Comparison of ENCODE assay signal across 21 mouse cellular contexts in genomic region chr7:88536743-88537142, GRCm38 (mm10).
"Had no signal": no experiment of that assay in that cellular context is flagged by ENCODE, and none has a peak within 500 bp of the region (broad histone marks: within the 10 kb centered on the region; RNA-seq: fewer than 3 reads in every experiment).

No protein-coding gene starts in this region.

- H3K4me3 ChIP-seq: liver, embryonic 13.5 days; liver, embryonic 15.5 days; lung, embryonic 15.5 days; megakaryocyte, embryonic 14.5 days; myocyte; neural tube, embryonic 13.5 days; neural tube, embryonic 15.5 days had no signal

- H3K27ac ChIP-seq: liver, embryonic 13.5 days; liver, embryonic 15.5 days; lung, embryonic 15.5 days; macrophage; neural tube, embryonic 13.5 days; neural tube, embryonic 15.5 days had no signal

- H3K36me3 ChIP-seq: liver, embryonic 13.5 days; liver, embryonic 15.5 days; lung, embryonic 15.5 days; neural tube, embryonic 13.5 days; neural tube, embryonic 15.5 days had no signal

- ATAC-seq: liver, postnatal 0 days; lung, postnatal 0 days had no signal

- H3K9ac ChIP-seq: liver, embryonic 13.5 days; liver, embryonic 15.5 days; liver, postnatal 0 days; lung, embryonic 15.5 days; neural tube, embryonic 13.5 days; neural tube, embryonic 15.5 days had no signal

- H3K9me3 ChIP-seq: liver, embryonic 13.5 days; liver, embryonic 15.5 days; lung, embryonic 15.5 days; megakaryocyte, embryonic 14.5 days; neural tube, embryonic 13.5 days; neural tube, embryonic 15.5 days had no signal

- H3K27me3 ChIP-seq: liver, embryonic 13.5 days; liver, embryonic 15.5 days; lung, embryonic 15.5 days; megakaryocyte, embryonic 14.5 days; neural tube, embryonic 13.5 days; neural tube, embryonic 15.5 days had no signal

- DNase-seq: liver, embryonic 13.5 days; liver, postnatal 0 days; lung, adult 2 months; lung, postnatal 14 days; lung, postnatal 36 days; right cerebral cortex, adult 18-20 months; right cerebral cortex, postnatal 25 days; right cerebral cortex, postnatal 4 days; spleen, adult 18-20 months; thymus, adult 18-20 months; thymus, postnatal 14 days; thymus, postnatal 36 days had no signal

- H3K4me1 ChIP-seq: liver, embryonic 13.5 days; liver, embryonic 15.5 days; lung, embryonic 15.5 days; neural tube, embryonic 13.5 days; neural tube, embryonic 15.5 days had no signal

- H3K4me2 ChIP-seq: liver, embryonic 11.5 days; liver, embryonic 13.5 days; liver, embryonic 15.5 days; lung, embryonic 15.5 days; neural tube, embryonic 13.5 days; neural tube, embryonic 15.5 days had no signal
